Mouse (Mus musculus): Measurements from ENCODE around the gene Serac1.

The Serac1 gene

GRCm38 (mm10) chr17:6002563-6002962, 77.0 kb downstream of the Serac1 start:
- no peak for DNase-seq

GRCm38 (mm10) chr17:6001836-6002235, 77.7 kb downstream of the Serac1 start:
- DNase-seq, result no peak

- no peak for DNase-seq
Observed at GRCm38 (mm10) chr17:6001389-6001788, 78.2 kb downstream of the Serac1 start.

- peak in 1 of 2 experiments; percentile 53 for DNase-seq
Observed at GRCm38 (mm10) chr17:6000864-6001319, 78.6 kb downstream of the Serac1 start.

- DNase-seq, result no peak
Observed at GRCm38 (mm10) chr17:5999039-5999543, 80.5 kb downstream of the Serac1 start.

GRCm38 (mm10) chr17:5998235-5998500, 81.4 kb downstream of the Serac1 start:
- no peak for DNase-seq

- DNase-seq, result peak; percentile 61
Observed at GRCm38 (mm10) chr17:5997380-5998234, 81.9 kb downstream of the Serac1 start.

- DNase-seq, result peak in 1 of 2 experiments; percentile 27
Observed at GRCm38 (mm10) chr17:5996589-5996988, 83.0 kb downstream of the Serac1 start.

GRCm38 (mm10) chr17:5994606-5995005, 84.9 kb downstream of the Serac1 start:
- no peak for DNase-seq

- DNase-seq, result no peak
Observed at GRCm38 (mm10) chr17:5993581-5994260, 85.8 kb downstream of the Serac1 start.

- DNase-seq, result no peak
Observed at GRCm38 (mm10) chr17:5992866-5993580, 86.5 kb downstream of the Serac1 start.
